Mouse (Mus musculus): Measurements from ENCODE around the gene Olfm1. TPM values are rescaled to one million over a fixed set of nuclear protein-coding genes. Genes with fewer than 3 reads are reported as not detected.

Gene Olfm1
- polyA plus RNA-seq, 1 experiment from 2014 or later = 17.0 TPM

- ATAC-seq (ENCODE audit: insufficient number of reproducible peaks, insufficient read depth, low FRiP score, low TSS enrichment, low read depth) = no peak
Observed at GRCm38 (mm10) chr2:28240920-28241319, 48.1 kb downstream of the Olfm1 start.

DNA sequence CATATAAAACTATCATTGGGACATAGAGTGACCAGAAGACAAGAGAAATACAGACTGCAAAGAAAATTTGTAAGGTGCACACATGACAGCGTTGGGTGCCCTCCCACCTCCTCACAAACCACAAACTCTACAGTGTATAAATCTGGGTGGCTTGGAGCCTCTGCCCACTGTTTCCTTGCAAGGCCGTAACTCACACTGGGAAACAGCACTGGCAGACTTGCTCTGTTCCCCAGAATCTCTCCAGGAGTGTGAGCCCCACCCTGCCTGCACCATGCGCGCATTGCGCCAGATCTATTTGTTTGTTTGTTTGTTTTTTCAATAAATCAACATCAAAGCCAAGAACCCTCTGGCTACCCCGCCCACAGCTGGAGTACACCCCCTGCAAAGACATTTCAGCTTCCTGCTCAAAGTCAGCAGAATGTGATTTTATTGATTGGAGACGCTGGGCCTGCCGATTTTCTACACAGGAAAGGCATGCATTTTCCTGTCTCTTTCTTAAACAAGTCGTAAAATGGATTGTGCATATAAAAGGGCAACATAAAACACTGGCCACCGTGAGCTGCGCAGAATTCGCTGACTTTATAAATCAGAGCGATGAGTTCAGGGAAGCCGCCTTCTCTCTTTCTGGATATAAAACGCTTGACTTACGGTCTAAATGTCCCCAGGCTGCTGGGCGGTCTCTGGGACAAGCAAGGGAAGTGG, 48.9 kb downstream of the Olfm1 start:
- WGBS = 57% methylated on average over 17 of the region's 17 CpGs
- Histone ChIP-seq H3K9ac (no peak overlapping the region), H3K27ac (no peak overlapping the region; the same call in 1 of the 2 replicates), H3K36me3 (no peaks in the 10 kb centered on the region), H3K9me3 (no peaks in the 10 kb centered on the region), H3K27me3 (no peaks in the 10 kb centered on the region), H3K4me3 (no peak overlapping the region), H3K4me2 (no peak overlapping the region), H3K4me1 (peaks cover 12% of the 10 kb centered on the region)
- no peak for ATAC-seq (ENCODE audit: insufficient number of reproducible peaks, insufficient read depth, low FRiP score, low TSS enrichment, low read depth)

More at GRCm38 (mm10) chr2:28240920-28241319, 48.1 kb downstream of the Olfm1 start:
- Histone ChIP-seq H3K36me3 (no peaks in the 10 kb centered on the region), H3K9ac (no peak overlapping the region), H3K27ac (no peak overlapping the region), H3K9me3 (no peaks in the 10 kb centered on the region), H3K4me3 (no peak overlapping the region), H3K4me2 (no peak overlapping the region), H3K4me1 (peaks cover 12% of the 10 kb centered on the region), H3K27me3 (no peaks in the 10 kb centered on the region)
- 81% methylated on average over 3 of the region's 3 CpGs for WGBS

GRCm38 (mm10) chr2:28242222-28242543, 49.4 kb downstream of the Olfm1 start:
- H3K9ac ChIP-seq = no peak overlapping the region
- H3K4me2 ChIP-seq = no peak overlapping the region
- WGBS = 42% methylated on average over 5 of the region's 5 CpGs
- no peak for ATAC-seq (ENCODE audit: insufficient number of reproducible peaks, insufficient read depth, low FRiP score, low TSS enrichment, low read depth)
- H3K9me3 ChIP-seq = no peaks in the 10 kb centered on the region
- H3K27me3 ChIP-seq = no peaks in the 10 kb centered on the region
- H3K4me3 ChIP-seq = no peak overlapping the region
- no peak overlapping the region for H3K27ac ChIP-seq
- H3K36me3 ChIP-seq = no peaks in the 10 kb centered on the region
- H3K4me1 ChIP-seq = peaks cover 12% of the 10 kb centered on the region

DNA sequence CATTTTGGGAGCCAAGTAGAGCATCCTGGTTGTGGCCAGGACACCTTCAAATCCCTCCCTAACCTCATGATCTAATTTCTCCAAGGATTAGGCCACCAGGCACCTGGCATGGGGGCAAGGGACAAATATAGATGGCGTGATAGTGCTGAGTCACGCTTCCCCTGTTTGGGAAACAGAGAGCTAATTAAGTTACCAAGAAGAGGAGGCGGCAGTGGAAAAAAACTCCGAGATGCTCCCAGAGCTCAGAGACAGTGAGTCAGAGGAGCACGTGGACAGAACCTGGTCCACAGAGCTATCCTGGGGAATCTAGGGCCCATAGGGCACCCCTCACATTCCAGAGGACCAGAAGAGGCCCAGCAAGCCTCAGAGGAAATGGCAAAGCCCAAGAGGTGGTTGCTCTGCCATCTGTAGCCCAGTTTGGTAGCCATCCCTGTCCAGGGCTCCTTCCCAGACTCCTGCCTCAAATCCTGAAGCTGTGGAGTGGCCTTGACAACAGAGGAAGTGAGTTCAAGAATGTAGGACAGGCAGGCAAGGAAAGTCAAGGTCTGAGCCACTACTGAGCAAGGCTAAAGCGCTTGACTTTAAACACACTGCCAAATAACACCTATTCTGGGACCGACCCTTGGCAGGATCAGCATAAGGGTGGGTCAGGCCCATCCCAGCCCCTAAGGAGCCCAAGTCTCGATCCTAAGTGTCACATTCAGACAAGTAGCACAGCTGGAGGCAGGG, 52.0 kb downstream of the Olfm1 start:
- Histone ChIP-seq H3K27ac (no peak overlapping the region), H3K4me2 (no peak overlapping the region), H3K9me3 (no peaks in the 10 kb centered on the region), H3K36me3 (no peaks in the 10 kb centered on the region), H3K27me3 (no peaks in the 10 kb centered on the region), H3K9ac (no peak overlapping the region), H3K4me1 (peaks cover 12% of the 10 kb centered on the region), H3K4me3 (no peak overlapping the region)
- no peak for ATAC-seq (ENCODE audit: insufficient number of reproducible peaks, insufficient read depth, low FRiP score, low TSS enrichment, low read depth)
- WGBS = 51% methylated on average over 8 of the region's 8 CpGs

- Histone ChIP-seq H3K4me1 (peaks cover 10% of the 10 kb centered on the region), H3K4me3 (no peak overlapping the region), H3K4me2 (no peak overlapping the region), H3K36me3 (no peaks in the 10 kb centered on the region), H3K27ac (no peak overlapping the region), H3K9ac (no peak overlapping the region), H3K9me3 (no peaks in the 10 kb centered on the region), H3K27me3 (no peaks in the 10 kb centered on the region)
- 0 out of 2 replicates have a peak, but pooled peaks have one; percentile 33 for ATAC-seq (ENCODE audit: insufficient number of reproducible peaks, insufficient read depth, low FRiP score, low TSS enrichment, low read depth)
- WGBS = 77% methylated on average over 5 of the region's 5 CpGs
Observed at GRCm38 (mm10) chr2:28246110-28246653, 53.4 kb downstream of the Olfm1 start.

DNA sequence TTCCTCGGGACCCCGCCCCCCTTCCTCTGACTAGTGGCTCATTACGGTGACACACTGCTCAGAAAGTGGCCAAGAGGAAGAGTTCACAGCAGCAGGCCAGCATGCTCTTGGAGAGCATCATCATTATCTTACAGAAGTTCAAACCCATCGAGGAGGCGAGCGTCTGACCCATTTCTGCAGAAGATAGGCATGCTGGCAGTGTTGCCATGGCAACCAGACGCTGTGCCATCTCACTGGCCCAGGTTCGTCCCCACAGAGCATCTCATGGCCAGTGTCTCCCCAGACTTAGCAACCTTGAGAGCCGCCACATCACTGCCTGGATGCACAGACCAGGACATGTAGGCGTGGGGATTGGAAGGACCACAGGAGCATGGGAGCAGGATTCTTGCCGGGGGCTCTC, 54.3 kb downstream of the Olfm1 start:
- Histone ChIP-seq H3K4me3 (no peak overlapping the region), H3K27ac (no peak overlapping the region), H3K4me1 (peaks cover 2% of the 10 kb centered on the region), H3K36me3 (no peaks in the 10 kb centered on the region), H3K9ac (no peak overlapping the region), H3K27me3 (no peaks in the 10 kb centered on the region), H3K4me2 (no peak overlapping the region), H3K9me3 (no peaks in the 10 kb centered on the region)
- WGBS = 84% methylated on average over 11 of the region's 11 CpGs
- no peak for ATAC-seq (ENCODE audit: insufficient number of reproducible peaks, insufficient read depth, low FRiP score, low TSS enrichment, low read depth)

- Histone ChIP-seq H3K36me3 (no peaks in the 10 kb centered on the region), H3K9ac (no peak overlapping the region), H3K27ac (no peak overlapping the region), H3K27me3 (no peaks in the 10 kb centered on the region), H3K4me1 (peaks cover 5% of the 10 kb centered on the region; the same call in 1 of the 2 replicates), H3K4me3 (no peak overlapping the region), H3K9me3 (no peaks in the 10 kb centered on the region), H3K4me2 (no peak overlapping the region)
- 81% methylated on average over 4 of the region's 4 CpGs for WGBS
- no peak for ATAC-seq (ENCODE audit: insufficient number of reproducible peaks, insufficient read depth, low FRiP score, low TSS enrichment, low read depth)
Observed at GRCm38 (mm10) chr2:28252554-28252953, 59.8 kb downstream of the Olfm1 start.

GRCm38 (mm10) chr2:28256029-28256428, 63.2 kb downstream of the Olfm1 start:
- no peak for ATAC-seq (ENCODE audit: insufficient number of reproducible peaks, insufficient read depth, low FRiP score, low TSS enrichment, low read depth)
- Histone ChIP-seq H3K4me3 (no peak overlapping the region), H3K27me3 (no peaks in the 10 kb centered on the region)

GRCm38 (mm10) chr2:28261438-28261837, 68.6 kb downstream of the Olfm1 start:
- no peaks in the 10 kb centered on the region for H3K36me3 ChIP-seq
- H3K27me3 ChIP-seq = no peaks in the 10 kb centered on the region
- H3K4me2 ChIP-seq = no peak overlapping the region
- H3K4me1 ChIP-seq = peaks cover 1% of the 10 kb centered on the region; the same call in 1 of the 2 replicates
- no peak for ATAC-seq (ENCODE audit: insufficient number of reproducible peaks, insufficient read depth, low FRiP score, low TSS enrichment, low read depth)
- no peak overlapping the region for H3K9ac ChIP-seq
- H3K9me3 ChIP-seq = no peaks in the 10 kb centered on the region
- H3K27ac ChIP-seq = no peak overlapping the region
- no peak overlapping the region for H3K4me3 ChIP-seq
- 78% methylated on average over 3 of the region's 3 CpGs for WGBS

More at GRCm38 (mm10) chr2:28256029-28256428, 63.2 kb downstream of the Olfm1 start:
- H3K4me2 ChIP-seq = no peak overlapping the region
- H3K27ac ChIP-seq = no peak overlapping the region
- H3K36me3 ChIP-seq = no peaks in the 10 kb centered on the region
- 86% methylated on average over 7 of the region's 7 CpGs for WGBS
- H3K9ac ChIP-seq = no peak overlapping the region
- peaks cover 5% of the 10 kb centered on the region; the same call in 1 of the 2 replicates for H3K4me1 ChIP-seq
- no peaks in the 10 kb centered on the region for H3K9me3 ChIP-seq

- H3K9me3 ChIP-seq = no peaks in the 10 kb centered on the region
- ATAC-seq (ENCODE audit: insufficient number of reproducible peaks, insufficient read depth, low FRiP score, low TSS enrichment, low read depth) = no peak
Observed at GRCm38 (mm10) chr2:28267776-28268275, 75.0 kb downstream of the Olfm1 start.

GRCm38 (mm10) chr2:28270561-28270960, 77.8 kb downstream of the Olfm1 start:
- H3K4me2 ChIP-seq = no peak overlapping the region
- ATAC-seq (ENCODE audit: insufficient number of reproducible peaks, insufficient read depth, low FRiP score, low TSS enrichment, low read depth) = no peak
- H3K36me3 ChIP-seq = no peaks in the 10 kb centered on the region
- H3K4me3 ChIP-seq = no peak overlapping the region
- no peaks in the 10 kb centered on the region for H3K27me3 ChIP-seq
- WGBS = 15% methylated on average over 4 of the region's 4 CpGs
- H3K27ac ChIP-seq = no peak overlapping the region
- peaks cover 9% of the 10 kb centered on the region for H3K4me1 ChIP-seq
- 0 out of 2 replicates have a peak overlapping the region, but pooled peaks have one; percentile 28 for H3K9ac ChIP-seq
- H3K9me3 ChIP-seq = no peaks in the 10 kb centered on the region

More at GRCm38 (mm10) chr2:28267776-28268275, 75.0 kb downstream of the Olfm1 start:
- Histone ChIP-seq H3K27me3 (no peaks in the 10 kb centered on the region), H3K4me2 (no peak overlapping the region), H3K4me1 (peaks cover 9% of the 10 kb centered on the region), H3K27ac (no peak overlapping the region), H3K9ac (no peak overlapping the region), H3K4me3 (no peak overlapping the region), H3K36me3 (no peaks in the 10 kb centered on the region)
- 81% methylated on average over 3 of the region's 3 CpGs for WGBS
